Comparison of ENCODE assay signal across 18 mouse cellular contexts in genomic region chr17:35803858-35804399, GRCm38 (mm10). TPM values are rescaled to one million over a fixed set of nuclear protein-coding genes. Genes with fewer than 3 reads are reported as not detected.
DNase-seq lines count a peak whose midpoint lies in the region; ATAC-seq and TF ChIP-seq lines count a peak whose summit lies in the region.
"Had no signal": no experiment of that assay in that cellular context is flagged by ENCODE, and none has a peak within 500 bp of the region (broad histone marks: within the 10 kb centered on the region; RNA-seq: fewer than 3 reads in every experiment).

No protein-coding gene starts in this region.

- TF ChIP-seq POLR2A in kidney, adult 2 months (IDR thresholded peaks at IDR 0.05; ENCODE audit: low read depth, low read length): no peak

- H3K36me3 ChIP-seq in heart, embryonic 12.5 days: no peaks in the 10 kb centered on the region
- no peaks in the 10 kb centered on the region for H3K36me3 ChIP-seq in kidney, adult 2 months (ENCODE audit: control insufficient read depth, insufficient read depth, low read length)
- H3K36me3 ChIP-seq in midbrain, embryonic 10.5 days: no peaks in the 10 kb centered on the region
- H3K36me3 ChIP-seq: forebrain, embryonic 12.5 days; hindbrain, embryonic 12.5 days; limb, embryonic 15.5 days; stomach, embryonic 15.5 days had no signal

- DNase-seq in heart, postnatal 25 days (ENCODE audit: low spot score): no peak
- DNase-seq in kidney, adult 2 months: peak; percentile 65
- no peak for DNase-seq in kidney, postnatal 4 days
- peak; percentile 61 for DNase-seq in lung, postnatal 25 days (ENCODE audit: low spot score)
- no peak for DNase-seq in lung, postnatal 10 days
- no peak for DNase-seq in midbrain, embryonic 10.5 days (ENCODE audit: low spot score)
- DNase-seq: cerebellum, adult 9-10 months; liver, postnatal 0 days; thymus, adult 2 months had no signal

- no peak for TF ChIP-seq CTCF in kidney, adult 2 months (conservative IDR thresholded peaks at IDR 0.05; ENCODE audit: insufficient read depth, insufficient read length, low read depth, low read length)

- peak overlapping the region; percentile 20; the same call in 1 of the 2 replicates for H3K27ac ChIP-seq in heart, embryonic 12.5 days (ENCODE audit: poor library complexity, severe bottlenecking)
- no peak overlapping the region for H3K27ac ChIP-seq in kidney, adult 2 months (ENCODE audit: insufficient read depth, low read depth, low read length)
- H3K27ac ChIP-seq in midbrain, embryonic 10.5 days (replicated peaks): no peak overlapping the region
- H3K27ac ChIP-seq: forebrain, embryonic 12.5 days; hindbrain, embryonic 12.5 days; kidney, postnatal 0 days; limb, embryonic 15.5 days; stomach, embryonic 15.5 days had no signal

- H3K9ac ChIP-seq in heart, embryonic 12.5 days: no peak overlapping the region
- H3K9ac ChIP-seq: forebrain, embryonic 12.5 days; hindbrain, embryonic 12.5 days; limb, embryonic 15.5 days; liver, postnatal 0 days; stomach, embryonic 15.5 days had no signal

- H3K4me2 ChIP-seq in heart, embryonic 12.5 days: no peak overlapping the region
- H3K4me2 ChIP-seq: forebrain, embryonic 12.5 days; hindbrain, embryonic 12.5 days; limb, embryonic 15.5 days; stomach, embryonic 15.5 days had no signal

- ATAC-seq in heart, embryonic 12.5 days (ENCODE audit: insufficient number of reproducible peaks, low FRiP score): no peak
- ATAC-seq: liver, postnatal 0 days; midbrain, embryonic 16.5 days had no signal

- H3K4me3 ChIP-seq in heart, embryonic 12.5 days: no peak overlapping the region
- H3K4me3 ChIP-seq in kidney, adult 2 months (ENCODE audit: insufficient read depth, low read depth, low read length): no peak overlapping the region
- no peak overlapping the region for H3K4me3 ChIP-seq in midbrain, embryonic 10.5 days
- H3K4me3 ChIP-seq: forebrain, embryonic 12.5 days; gastrocnemius, adult 2 months; hindbrain, embryonic 12.5 days; limb, embryonic 15.5 days; stomach, embryonic 15.5 days had no signal

- H3K4me1 ChIP-seq in heart, embryonic 12.5 days (replicated peaks): peaks cover 12% of the 10 kb centered on the region
- H3K4me1 ChIP-seq in kidney, adult 2 months (ENCODE audit: control insufficient read depth, insufficient read depth, low read length): peaks cover 11% of the 10 kb centered on the region
- H3K4me1 ChIP-seq in midbrain, embryonic 10.5 days: peaks cover 3% of the 10 kb centered on the region; the same call in 1 of the 2 replicates

- no peaks in the 10 kb centered on the region for H3K27me3 ChIP-seq in heart, embryonic 12.5 days (replicated peaks)
- H3K27me3 ChIP-seq in kidney, adult 2 months (replicated peaks; ENCODE audit: control insufficient read depth, insufficient read depth, low read length): no peaks in the 10 kb centered on the region
- no peaks in the 10 kb centered on the region for H3K27me3 ChIP-seq in midbrain, embryonic 10.5 days (ENCODE audit: low read depth, poor library complexity, severe bottlenecking)
- H3K27me3 ChIP-seq: CH12.LX; forebrain, embryonic 12.5 days; hindbrain, embryonic 12.5 days; limb, embryonic 15.5 days; stomach, embryonic 15.5 days had no signal

- intact Hi-C loops in heart, postnatal 25 days (cut with DNase I): no loop called here

- no peaks in the 10 kb centered on the region for H3K9me3 ChIP-seq in heart, embryonic 12.5 days (replicated peaks)
- H3K9me3 ChIP-seq in midbrain, embryonic 10.5 days (replicated peaks): no peaks in the 10 kb centered on the region
- H3K9me3 ChIP-seq: forebrain, embryonic 12.5 days; hindbrain, embryonic 12.5 days; limb, embryonic 15.5 days; stomach, embryonic 15.5 days had no signal

- WGBS in heart, embryonic 12.5 days: 32% methylated on average over 4 of the region's 4 CpGs
- WGBS in kidney, adult 2 months: 38% methylated on average over 4 of the region's 4 CpGs
- 89% methylated on average over 4 of the region's 4 CpGs for WGBS in midbrain, embryonic 10.5 days

RNA-seq across cellular contexts. Expression of gene Ier3, which starts 17.6 kb away (rescaled TPM):
- polyA plus RNA-seq in heart, embryonic 12.5 days (2016; fragmentation: Nextera tagmentation; extraction: Ambion mirVana): 37.6 and 38.6 TPM in 2 replicates
- total RNA-seq in heart, postnatal 25 days (2021): 10 to 100 TPM; 21.7 to 39.7 TPM
- polyA plus RNA-seq in kidney, adult 2 months (2012; rRNA removed): 26.3 and 28.4 TPM in 2 replicates
- 3.0 and 3.7 TPM in 2 replicates for polyA plus RNA-seq in midbrain, embryonic 10.5 days (2016; fragmentation: Nextera tagmentation; extraction: Ambion mirVana)

RNA-seq across cellular contexts. Expression of gene Flot1, which starts 19.1 kb away (rescaled TPM):
- 78.2 and 80.2 TPM in 2 replicates for polyA plus RNA-seq in heart, embryonic 12.5 days (2016; fragmentation: Nextera tagmentation; extraction: Ambion mirVana)
- 100 to 1,000 TPM; 125 to 141 TPM for total RNA-seq in heart, postnatal 25 days (2021)
- 45.3 and 45.7 TPM in 2 replicates for polyA plus RNA-seq in kidney, adult 2 months (2012; rRNA removed)
- polyA plus RNA-seq in midbrain, embryonic 10.5 days (2016; fragmentation: Nextera tagmentation; extraction: Ambion mirVana): 54.8 and 59.3 TPM in 2 replicates

RNA-seq across cellular contexts. Expression of gene Tubb5, which starts 34.2 kb away (rescaled TPM):
- 743 and 773 TPM in 2 replicates for polyA plus RNA-seq in heart, embryonic 12.5 days (2016; fragmentation: Nextera tagmentation; extraction: Ambion mirVana)
- total RNA-seq in heart, postnatal 25 days (2021): 100 to 1,000 TPM; 102 to 103 TPM
- polyA plus RNA-seq in kidney, adult 2 months (2012; rRNA removed): 98.9 and 109 TPM in 2 replicates
- 1,574 and 1,617 TPM in 2 replicates for polyA plus RNA-seq in midbrain, embryonic 10.5 days (2016; fragmentation: Nextera tagmentation; extraction: Ambion mirVana)

RNA-seq across cellular contexts. Expression of gene Mdc1, which starts 37.4 kb away (rescaled TPM):
- polyA plus RNA-seq in heart, embryonic 12.5 days (2016; fragmentation: Nextera tagmentation; extraction: Ambion mirVana): 21.6 and 25.0 TPM in 2 replicates
- 10 to 100 TPM; 11.8 to 14.6 TPM for total RNA-seq in heart, postnatal 25 days (2021)
- 5.7 TPM in 2 replicates for polyA plus RNA-seq in kidney, adult 2 months (2012; rRNA removed)
- polyA plus RNA-seq in midbrain, embryonic 10.5 days (2016; fragmentation: Nextera tagmentation; extraction: Ambion mirVana): 21.1 and 21.7 TPM in 2 replicates

RNA-seq across cellular contexts. Expression of gene Nrm, which starts 57.2 kb away (rescaled TPM):
- 48.9 and 50.7 TPM in 2 replicates for polyA plus RNA-seq in heart, embryonic 12.5 days (2016; fragmentation: Nextera tagmentation; extraction: Ambion mirVana)
- 1 to 10 TPM; 2.3 to 2.8 TPM for total RNA-seq in heart, postnatal 25 days (2021)
- 4.0 and 6.3 TPM in 2 replicates for polyA plus RNA-seq in kidney, adult 2 months (2012; rRNA removed)
- 80.0 and 84.5 TPM in 2 replicates for polyA plus RNA-seq in midbrain, embryonic 10.5 days (2016; fragmentation: Nextera tagmentation; extraction: Ambion mirVana)

Comparison
In these comparisons a context has a peak if more than half of its experiments do, and no peak if none do; other contexts are left out.
1. DNase-seq: peak in kidney, adult 2 months (single experiment) and lung, postnatal 25 days (single experiment); none in heart, postnatal 25 days (single experiment), kidney, postnatal 4 days (0 of 2), lung, postnatal 10 days (single experiment) and midbrain, embryonic 10.5 days (single experiment).